Mouse (Mus musculus) lung, adult 18-20 months (tissue): ENCODE results near the gene Syt3.

Experiments
- DNase-seq, 2 experiments: peaks; one replicate each; pipeline ENCODE4 v3.0.0; 2022; ENCODE audit warnings: mixed read lengths in 2 of 2

Syt3 gene

GRCm38 (mm10) chr7:44427666-44428065, 43.8 kb downstream of the Syt3 start:
- DNase-seq, result no peak

GRCm38 (mm10) chr7:44428171-44428950, 44.5 kb downstream of the Syt3 start:
- no peak for DNase-seq

- DNase-seq, result no peak
These were observed 45.1 kb downstream of the Syt3 start, which contains the start of gene Lrrc4b for GRCm38 (mm10) chr7:44428968-44429521. Lrrc4b (plus strand) TSS chr7:44429018.

GRCm38 (mm10) chr7:44429534-44430488, 45.9 kb downstream of the Syt3 start:
- DNase-seq, result no peak

- no peak for DNase-seq
These were observed 48.6 kb downstream of the Syt3 start for GRCm38 (mm10) chr7:44432550-44432949.

- peak in 1 of 2 experiments; percentile 5 for DNase-seq
These were observed 49.5 kb downstream of the Syt3 start for GRCm38 (mm10) chr7:44433371-44433770.

GRCm38 (mm10) chr7:44434089-44434488, 50.2 kb downstream of the Syt3 start:
- DNase-seq, result no peak

GRCm38 (mm10) chr7:44435796-44436195, 51.9 kb downstream of the Syt3 start:
- DNase-seq, result no peak

GRCm38 (mm10) chr7:44436267-44436666, 52.4 kb downstream of the Syt3 start:
- no peak for DNase-seq

GRCm38 (mm10) chr7:44437188-44437587, 53.3 kb downstream of the Syt3 start:
- no peak for DNase-seq

- DNase-seq, result no peak
These were observed 54.0 kb downstream of the Syt3 start for GRCm38 (mm10) chr7:44437933-44438332.

- DNase-seq, result no peak
These were observed 55.8 kb downstream of the Syt3 start for GRCm38 (mm10) chr7:44439696-44440095.

- DNase-seq, result no peak
These were observed 56.6 kb downstream of the Syt3 start for GRCm38 (mm10) chr7:44440479-44440878.

GRCm38 (mm10) chr7:44441180-44441579, 57.3 kb downstream of the Syt3 start:
- no peak for DNase-seq

GRCm38 (mm10) chr7:44441648-44442109, 57.8 kb downstream of the Syt3 start:
- no peak for DNase-seq

- no peak for DNase-seq
These were observed 58.5 kb downstream of the Syt3 start for GRCm38 (mm10) chr7:44442407-44442821.

- no peak for DNase-seq
These were observed 59.6 kb downstream of the Syt3 start for GRCm38 (mm10) chr7:44443268-44444173.

- DNase-seq, result no peak
These were observed 61.1 kb downstream of the Syt3 start for GRCm38 (mm10) chr7:44444886-44445527.

GRCm38 (mm10) chr7:44445528-44445923, 61.6 kb downstream of the Syt3 start:
- DNase-seq, result no peak

GRCm38 (mm10) chr7:44446070-44446855, 62.4 kb downstream of the Syt3 start:
- no peak for DNase-seq
